Mouse (Mus musculus) erythroblast, embryonic 14.5 days (primary cell): Measurements from ENCODE around the gene E130308A19Rik.

Experiments used
- GATA1 ChIP-seq: IDR thresholded peaks from 2 replicates; pipeline ENCODE4 v1.6.1; 2012; ENCODE audit warnings: low read length, inconsistent platforms, mixed read lengths
- TAL1 ChIP-seq: IDR thresholded peaks from 3 replicates; pipeline ENCODE4 v1.6.1; 2012; ENCODE audit warnings: low read length, inconsistent platforms, mixed read lengths

DNA sequence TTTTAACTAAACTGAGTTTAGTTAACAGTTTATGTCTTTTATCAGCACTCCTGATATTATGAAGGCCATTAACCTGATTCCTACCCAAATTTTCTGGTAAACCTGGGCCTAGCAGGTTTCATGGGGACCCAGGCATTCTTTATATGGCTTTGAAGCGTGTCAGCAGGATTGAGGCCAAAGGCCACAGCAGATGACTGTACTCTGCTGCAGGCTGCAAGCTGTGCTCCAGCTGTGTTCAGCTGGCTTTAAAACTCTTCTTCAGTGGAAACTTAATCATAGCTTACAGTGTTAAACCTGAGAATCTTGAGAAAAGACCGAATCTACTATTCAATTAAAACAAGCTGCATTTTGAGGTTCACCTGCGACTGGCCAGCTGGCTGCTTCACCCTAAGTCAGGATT lies 71.9 kb downstream of the E130308A19Rik start:
- TF ChIP-seq GATA1 (no peak), TAL1 (no peak)
